Mouse (Mus musculus) liver, embryonic 16.5 days (tissue): ENCODE results near the gene Hnrnpa3. TPM values are rescaled to one million over a fixed set of nuclear protein-coding genes. Genes with fewer than 3 reads are reported as not detected.

Experiments
- ATAC-seq: fragments of 200-750 bp; cut with Nextera tagmentation; 2 replicates; pipeline ENCODE4 v1.8.0; 2017; ENCODE audit warnings: low read depth, mild to moderate bottlenecking, moderate number of reproducible peaks, moderate library complexity
- H3K27ac ChIP-seq: fragments of 300-500 bp; sonication (generic); 2 replicates; pipeline ENCODE4 v1.5.1; 2014; ENCODE audit warnings: mild to moderate bottlenecking, low read length
- H3K27me3 ChIP-seq: fragments of 300-500 bp; sonication (generic); 2 replicates; pipeline ENCODE4 v1.6.1; 2014; ENCODE audit warnings: low read depth, low read length, mixed read lengths; ENCODE audit not compliant: control insufficient read depth, insufficient read depth
- H3K36me3 ChIP-seq: fragments of 300-500 bp; sonication (generic); 2 replicates; pipeline ENCODE4 v1.6.1; 2014; ENCODE audit warnings: mild to moderate bottlenecking; ENCODE audit not compliant: control insufficient read depth, insufficient read depth
- H3K4me1 ChIP-seq: fragments of 300-500 bp; sonication (generic); 2 replicates; pipeline ENCODE4 v1.6.1; 2014; ENCODE audit warnings: low read depth, low read length, mixed read lengths; ENCODE audit not compliant: control insufficient read depth
- H3K4me2 ChIP-seq: fragments of 300-500 bp; sonication (generic); 2 replicates; pipeline ENCODE4 v1.6.1; 2014; ENCODE audit warnings: low read depth, low read length, mixed read lengths
- H3K4me3 ChIP-seq: fragments of 300-500 bp; sonication (generic); 2 replicates; pipeline ENCODE4 v1.5.1; 2014; ENCODE audit warnings: low read depth, mild to moderate bottlenecking, low read length
- H3K9ac ChIP-seq: fragments of 300-500 bp; sonication (generic); 2 replicates; pipeline ENCODE4 v1.6.1; 2014; ENCODE audit warnings: low read depth, low read length
- H3K9me3 ChIP-seq: fragments of 300-500 bp; sonication (generic); replicated peaks from 2 replicates; pipeline ENCODE4 v1.6.1; 2016; ENCODE audit warnings: low read length; ENCODE audit not compliant: control insufficient read depth
- WGBS: fragments of 180-500 bp; shearing (Covaris S2); extraction: QIAGEN DNeasy Blood & Tissue Kit; methylation state at CpG from one replicate; pipeline ENCODE4 v1.1.7; 2014; ENCODE audit not compliant: insufficient replicate concordance; 5-methylcytosine and 5-hydroxymethylcytosine counted together
- polyA plus RNA-seq: library from polyadenylated mRNA; unstranded; fragments of >200 nt; fragmentation: Nextera tagmentation; extraction: Ambion mirVana; gene quantifications from 2 replicates; pipeline ENCODE4 v1.2.1, GENCODE M21; 2015

Hnrnpa3 gene
- polyA plus RNA-seq, 1 experiment from 2014 or later: 94.3 TPM

GRCm38 (mm10) chr2:75660255-75660948, 1.3 kb downstream of the Hnrnpa3 start:
- Histone ChIP-seq H3K4me2 (peak overlapping the region; percentile 62), H3K27me3 (no peaks in the 10 kb centered on the region), H3K36me3 (peaks cover 38% of the 10 kb centered on the region), H3K4me1 (peaks cover 11% of the 10 kb centered on the region), H3K9me3 (no peaks in the 10 kb centered on the region), H3K9ac (peak overlapping the region; percentile 94), H3K4me3 (peak overlapping the region; percentile 86), H3K27ac (peak overlapping the region; percentile 95)
- 3% methylated on average over 15 of the region's 15 CpGs for WGBS
- no peak for ATAC-seq

GRCm38 (mm10) chr2:75661106-75661505, 2.0 kb downstream of the Hnrnpa3 start:
- ATAC-seq: no peak
- Histone ChIP-seq H3K36me3 (peaks cover 38% of the 10 kb centered on the region), H3K4me1 (peaks cover 11% of the 10 kb centered on the region), H3K27me3 (no peaks in the 10 kb centered on the region), H3K4me2 (peak overlapping the region; percentile 62), H3K27ac (no peak overlapping the region), H3K4me3 (peak overlapping the region; percentile 86), H3K9ac (peak overlapping the region; percentile 94), H3K9me3 (no peaks in the 10 kb centered on the region)
- WGBS: 35% methylated on average over 2 of the region's 2 CpGs

- no peak; the same call in 1 of the 2 replicates for ATAC-seq
- WGBS: 43% methylated on average over 14 of the region's 14 CpGs
- no peaks in the 10 kb centered on the region for H3K9me3 ChIP-seq
- H3K4me1 ChIP-seq: no peaks in the 10 kb centered on the region
- H3K4me2 ChIP-seq: no peak overlapping the region
- H3K36me3 ChIP-seq: peaks cover 8% of the 10 kb centered on the region
- no peak overlapping the region; the same call in 1 of the 2 replicates for H3K27ac ChIP-seq
- H3K4me3 ChIP-seq: no peak overlapping the region
- H3K9ac ChIP-seq: no peak overlapping the region
- no peaks in the 10 kb centered on the region for H3K27me3 ChIP-seq
Observed at GRCm38 (mm10) chr2:75669491-75670445, 10.7 kb downstream of the Hnrnpa3 start.

- no peak for ATAC-seq
- Histone ChIP-seq H3K9me3 (no peaks in the 10 kb centered on the region), H3K4me1 (no peaks in the 10 kb centered on the region), H3K4me2 (no peak overlapping the region), H3K4me3 (no peak overlapping the region), H3K27ac (no peak overlapping the region), H3K27me3 (no peaks in the 10 kb centered on the region), H3K9ac (no peak overlapping the region), H3K36me3 (peaks cover 5% of the 10 kb centered on the region)
- whole genome bisulfite sequencing: 58% methylated on average over 6 of the region's 6 CpGs
Observed at GRCm38 (mm10) chr2:75670446-75671336, 11.6 kb downstream of the Hnrnpa3 start.

- no peak for ATAC-seq
- no peaks in the 10 kb centered on the region for H3K9me3 ChIP-seq
- H3K4me1 ChIP-seq: no peaks in the 10 kb centered on the region
- H3K36me3 ChIP-seq: peaks cover 11% of the 10 kb centered on the region
- H3K4me2 ChIP-seq: no peak overlapping the region
- no peak overlapping the region for H3K27ac ChIP-seq
- WGBS: 75% methylated on average over 2 of the region's 2 CpGs
- H3K9ac ChIP-seq: no peak overlapping the region
- H3K27me3 ChIP-seq: no peaks in the 10 kb centered on the region
- no peak overlapping the region for H3K4me3 ChIP-seq
Observed at GRCm38 (mm10) chr2:75671337-75671660, 12.2 kb downstream of the Hnrnpa3 start.

GRCm38 (mm10) chr2:75672561-75672960, 13.5 kb downstream of the Hnrnpa3 start:
- Histone ChIP-seq H3K4me3 (no peak overlapping the region), H3K27ac (no peak overlapping the region), H3K9ac (no peak overlapping the region), H3K4me2 (no peak overlapping the region), H3K27me3 (no peaks in the 10 kb centered on the region), H3K4me1 (no peaks in the 10 kb centered on the region), H3K9me3 (no peaks in the 10 kb centered on the region), H3K36me3 (peaks cover 23% of the 10 kb centered on the region)
- no peak for ATAC-seq
- 51% methylated on average over 3 of the region's 3 CpGs for WGBS

GRCm38 (mm10) chr2:75676567-75676966, 17.5 kb downstream of the Hnrnpa3 start:
- ATAC-seq: no peak
- Histone ChIP-seq H3K4me1 (peaks cover 3% of the 10 kb centered on the region; the same call in 1 of the 2 replicates), H3K4me2 (no peak overlapping the region), H3K27ac (no peak overlapping the region), H3K27me3 (no peaks in the 10 kb centered on the region), H3K36me3 (peaks cover 34% of the 10 kb centered on the region), H3K4me3 (no peak overlapping the region), H3K9me3 (no peaks in the 10 kb centered on the region), H3K9ac (no peak overlapping the region)
- WGBS: 94% methylated on average over 14 of the region's 14 CpGs

- Histone ChIP-seq H3K27ac (no peak overlapping the region), H3K4me3 (no peak overlapping the region), H3K9me3 (no peaks in the 10 kb centered on the region), H3K36me3 (peaks cover 31% of the 10 kb centered on the region), H3K4me2 (no peak overlapping the region), H3K9ac (no peak overlapping the region), H3K4me1 (peaks cover 13% of the 10 kb centered on the region), H3K27me3 (no peaks in the 10 kb centered on the region)
- WGBS: 86% methylated on average over 8 of the region's 8 CpGs
- no peak for ATAC-seq
Observed at GRCm38 (mm10) chr2:75679947-75680346, 20.9 kb downstream of the Hnrnpa3 start.
